Mouse (Mus musculus): ENCODE results near the gene Enox1. TPM values are rescaled to one million over a fixed set of nuclear protein-coding genes. Genes with fewer than 3 reads are reported as not detected.

The Enox1 gene
- polyA plus RNA-seq, 1 experiment from 2014 or later: 7.4 TPM

- H3K9me3 ChIP-seq (ENCODE audit: control insufficient read depth, low read depth, low read length): no peaks in the 10 kb centered on the region
- ATAC-seq (ENCODE audit: insufficient number of reproducible peaks, insufficient read depth, low FRiP score, low read depth): no peak
- H3K27ac ChIP-seq (ENCODE audit: low read length): no peak overlapping the region
- no peak overlapping the region for H3K4me3 ChIP-seq (ENCODE audit: low read depth, low read length)
- H3K4me2 ChIP-seq (replicated peaks; ENCODE audit: low read depth, low read length): no peak overlapping the region
- H3K4me1 ChIP-seq (ENCODE audit: control insufficient read depth, insufficient read depth, low read length): no peaks in the 10 kb centered on the region
- H3K36me3 ChIP-seq (ENCODE audit: control insufficient read depth, insufficient read depth, low read length): no peaks in the 10 kb centered on the region
- no peak overlapping the region for H3K9ac ChIP-seq (replicated peaks; ENCODE audit: low read depth, low read length)
- 62% methylated on average over 11 of the region's 11 CpGs for WGBS
- no peaks in the 10 kb centered on the region for H3K27me3 ChIP-seq (ENCODE audit: control insufficient read depth, insufficient read depth, low read length)
Measured at GRCm38 (mm10) chr14:77343662-77344340, 187.2 kb downstream of the Enox1 start.

- H3K27me3 ChIP-seq (ENCODE audit: control insufficient read depth, insufficient read depth, low read length): no peaks in the 10 kb centered on the region
- no peak overlapping the region for H3K27ac ChIP-seq (ENCODE audit: low read length)
- H3K9me3 ChIP-seq (ENCODE audit: control insufficient read depth, low read depth, low read length): no peaks in the 10 kb centered on the region
- ATAC-seq (ENCODE audit: insufficient number of reproducible peaks, insufficient read depth, low FRiP score, low read depth): no peak
- no peak overlapping the region for H3K4me3 ChIP-seq (ENCODE audit: low read depth, low read length)
- 85% methylated on average over 3 of the region's 3 CpGs for WGBS
- no peaks in the 10 kb centered on the region for H3K36me3 ChIP-seq (ENCODE audit: control insufficient read depth, insufficient read depth, low read length)
- no peaks in the 10 kb centered on the region for H3K4me1 ChIP-seq (ENCODE audit: control insufficient read depth, insufficient read depth, low read length)
- no peak overlapping the region for H3K4me2 ChIP-seq (replicated peaks; ENCODE audit: low read depth, low read length)
- H3K9ac ChIP-seq (replicated peaks; ENCODE audit: low read depth, low read length): no peak overlapping the region
Measured at GRCm38 (mm10) chr14:77346296-77346695, 189.7 kb downstream of the Enox1 start.

- Histone ChIP-seq H3K9me3 (ENCODE audit: control insufficient read depth, low read depth, low read length) (no peaks in the 10 kb centered on the region), H3K27me3 (ENCODE audit: control insufficient read depth, insufficient read depth, low read length) (no peaks in the 10 kb centered on the region), H3K4me1 (ENCODE audit: control insufficient read depth, insufficient read depth, low read length) (no peaks in the 10 kb centered on the region), H3K36me3 (ENCODE audit: control insufficient read depth, insufficient read depth, low read length) (no peaks in the 10 kb centered on the region), H3K4me3 (ENCODE audit: low read depth, low read length) (no peak overlapping the region), H3K4me2 (replicated peaks; ENCODE audit: low read depth, low read length) (no peak overlapping the region), H3K9ac (replicated peaks; ENCODE audit: low read depth, low read length) (no peak overlapping the region), H3K27ac (ENCODE audit: low read length) (no peak overlapping the region)
- 89% methylated on average over 2 of the region's 2 CpGs for WGBS
- ATAC-seq (ENCODE audit: insufficient number of reproducible peaks, insufficient read depth, low FRiP score, low read depth): no peak
Measured at GRCm38 (mm10) chr14:77351803-77352352, 195.3 kb downstream of the Enox1 start.

GRCm38 (mm10) chr14:77362662-77363061 is 206.1 kb downstream of the Enox1 start:
- WGBS: 67% methylated on average over 4 of the region's 4 CpGs
- H3K4me1 ChIP-seq (ENCODE audit: control insufficient read depth, insufficient read depth, low read length): no peaks in the 10 kb centered on the region
- no peaks in the 10 kb centered on the region for H3K9me3 ChIP-seq (ENCODE audit: control insufficient read depth, low read depth, low read length)
- no peak for ATAC-seq (ENCODE audit: insufficient number of reproducible peaks, insufficient read depth, low FRiP score, low read depth)
- no peaks in the 10 kb centered on the region for H3K27me3 ChIP-seq (ENCODE audit: control insufficient read depth, insufficient read depth, low read length)
- H3K9ac ChIP-seq (replicated peaks; ENCODE audit: low read depth, low read length): no peak overlapping the region
- H3K4me2 ChIP-seq (replicated peaks; ENCODE audit: low read depth, low read length): no peak overlapping the region
- H3K4me3 ChIP-seq (ENCODE audit: low read depth, low read length): no peak overlapping the region
- no peaks in the 10 kb centered on the region for H3K36me3 ChIP-seq (ENCODE audit: control insufficient read depth, insufficient read depth, low read length)
- H3K27ac ChIP-seq (ENCODE audit: low read length): no peak overlapping the region

- Histone ChIP-seq H3K9ac (replicated peaks; ENCODE audit: low read depth, low read length) (no peak overlapping the region), H3K4me3 (ENCODE audit: low read depth, low read length) (no peak overlapping the region), H3K4me2 (replicated peaks; ENCODE audit: low read depth, low read length) (no peak overlapping the region), H3K36me3 (ENCODE audit: control insufficient read depth, insufficient read depth, low read length) (no peaks in the 10 kb centered on the region), H3K4me1 (ENCODE audit: control insufficient read depth, insufficient read depth, low read length) (0 out of 2 replicates have a peak, but pooled peaks cover 4% of the 10 kb centered on the region), H3K27ac (ENCODE audit: low read length) (no peak overlapping the region), H3K9me3 (ENCODE audit: control insufficient read depth, low read depth, low read length) (no peaks in the 10 kb centered on the region), H3K27me3 (ENCODE audit: control insufficient read depth, insufficient read depth, low read length) (no peaks in the 10 kb centered on the region)
- 51% methylated on average over 8 of the region's 8 CpGs for WGBS
- no peak for ATAC-seq (ENCODE audit: insufficient number of reproducible peaks, insufficient read depth, low FRiP score, low read depth)
Measured at GRCm38 (mm10) chr14:77368411-77368810, 211.8 kb downstream of the Enox1 start.

- WGBS: 85% methylated on average over 2 of the region's 2 CpGs
- Histone ChIP-seq H3K4me3 (ENCODE audit: low read depth, low read length) (no peak overlapping the region), H3K27me3 (ENCODE audit: control insufficient read depth, insufficient read depth, low read length) (no peaks in the 10 kb centered on the region), H3K4me2 (replicated peaks; ENCODE audit: low read depth, low read length) (no peak overlapping the region), H3K9ac (replicated peaks; ENCODE audit: low read depth, low read length) (no peak overlapping the region), H3K4me1 (ENCODE audit: control insufficient read depth, insufficient read depth, low read length) (0 out of 2 replicates have a peak, but pooled peaks cover 4% of the 10 kb centered on the region), H3K27ac (ENCODE audit: low read length) (no peak overlapping the region), H3K36me3 (ENCODE audit: control insufficient read depth, insufficient read depth, low read length) (no peaks in the 10 kb centered on the region), H3K9me3 (ENCODE audit: control insufficient read depth, low read depth, low read length) (no peaks in the 10 kb centered on the region)
- ATAC-seq (ENCODE audit: insufficient number of reproducible peaks, insufficient read depth, low FRiP score, low read depth): no peak
Measured at GRCm38 (mm10) chr14:77369070-77369469, 212.5 kb downstream of the Enox1 start.

GRCm38 (mm10) chr14:77370521-77370920 is 214.0 kb downstream of the Enox1 start:
- Histone ChIP-seq H3K4me2 (replicated peaks; ENCODE audit: low read depth, low read length) (no peak overlapping the region), H3K36me3 (ENCODE audit: control insufficient read depth, insufficient read depth, low read length) (no peaks in the 10 kb centered on the region), H3K9me3 (ENCODE audit: control insufficient read depth, low read depth, low read length) (no peaks in the 10 kb centered on the region), H3K27me3 (ENCODE audit: control insufficient read depth, insufficient read depth, low read length) (no peaks in the 10 kb centered on the region), H3K9ac (replicated peaks; ENCODE audit: low read depth, low read length) (no peak overlapping the region), H3K4me3 (ENCODE audit: low read depth, low read length) (no peak overlapping the region), H3K27ac (ENCODE audit: low read length) (no peak overlapping the region), H3K4me1 (ENCODE audit: control insufficient read depth, insufficient read depth, low read length) (0 out of 2 replicates have a peak, but pooled peaks cover 4% of the 10 kb centered on the region)
- no peak for ATAC-seq (ENCODE audit: insufficient number of reproducible peaks, insufficient read depth, low FRiP score, low read depth)
- WGBS: 86% methylated on average over 3 of the region's 3 CpGs

- no peak overlapping the region for H3K4me3 ChIP-seq (ENCODE audit: low read depth, low read length)
- H3K4me1 ChIP-seq (ENCODE audit: control insufficient read depth, insufficient read depth, low read length): 0 out of 2 replicates have a peak, but pooled peaks cover 4% of the 10 kb centered on the region
- H3K36me3 ChIP-seq (ENCODE audit: control insufficient read depth, insufficient read depth, low read length): no peaks in the 10 kb centered on the region
- H3K27ac ChIP-seq (ENCODE audit: low read length): no peak overlapping the region
- 65% methylated on average over 5 of the region's 5 CpGs for WGBS
- no peak overlapping the region for H3K9ac ChIP-seq (replicated peaks; ENCODE audit: low read depth, low read length)
- H3K4me2 ChIP-seq (replicated peaks; ENCODE audit: low read depth, low read length): no peak overlapping the region
- no peaks in the 10 kb centered on the region for H3K9me3 ChIP-seq (ENCODE audit: control insufficient read depth, low read depth, low read length)
- H3K27me3 ChIP-seq (ENCODE audit: control insufficient read depth, insufficient read depth, low read length): no peaks in the 10 kb centered on the region
- ATAC-seq (ENCODE audit: insufficient number of reproducible peaks, insufficient read depth, low FRiP score, low read depth): no peak
Measured at GRCm38 (mm10) chr14:77371977-77372376, 215.4 kb downstream of the Enox1 start.

All from stomach, embryonic 14.5 days (tissue).